Mouse (Mus musculus): ENCODE measurements around the gene Col4a2.

The Col4a2 gene

GRCm38 (mm10) chr8:11312349-11313175 is at the start of gene Col4a2, which contains the start of gene Col4a1:
Gene Col4a2 (plus strand): TSS chr8:11312805.
Gene Col4a1 (minus strand): TSS chr8:11312826.
- peak; percentile 79 to 80 for DNase-seq (ENCODE audit: low spot score in 2 of 2)

- DNase-seq (ENCODE audit: low spot score in 2 of 2): no peak
Observed at GRCm38 (mm10) chr8:11263848-11264247, 48.8 kb upstream of the Col4a2 start.

GRCm38 (mm10) chr8:11265971-11266370 is 46.6 kb upstream of the Col4a2 start:
- no peak for DNase-seq (ENCODE audit: low spot score in 2 of 2)

- DNase-seq (ENCODE audit: low spot score in 2 of 2): no peak
Observed at GRCm38 (mm10) chr8:11266471-11266870, 46.1 kb upstream of the Col4a2 start.

GRCm38 (mm10) chr8:11268753-11269152 is 43.9 kb upstream of the Col4a2 start:
- peak in 1 of 2 experiments; percentile 36 for DNase-seq (ENCODE audit: low spot score in 2 of 2)

GRCm38 (mm10) chr8:11270826-11271225 is 41.8 kb upstream of the Col4a2 start:
- DNase-seq (ENCODE audit: low spot score in 2 of 2): no peak

GRCm38 (mm10) chr8:11272205-11272604 is 40.4 kb upstream of the Col4a2 start:
- DNase-seq (ENCODE audit: low spot score in 2 of 2): no peak

- peak; percentile 92 to 93 for DNase-seq (ENCODE audit: low spot score in 2 of 2)
Observed at GRCm38 (mm10) chr8:11273506-11274158, 39.0 kb upstream of the Col4a2 start.

- DNase-seq (ENCODE audit: low spot score in 2 of 2): no peak
Observed at GRCm38 (mm10) chr8:11274415-11274814, 38.2 kb upstream of the Col4a2 start.

- no peak for DNase-seq (ENCODE audit: low spot score in 2 of 2)
Observed at GRCm38 (mm10) chr8:11276286-11276685, 36.3 kb upstream of the Col4a2 start.

- DNase-seq (ENCODE audit: low spot score in 2 of 2): no peak
Observed at GRCm38 (mm10) chr8:11277602-11278051, 35.0 kb upstream of the Col4a2 start.

- DNase-seq (ENCODE audit: low spot score in 2 of 2): no peak
Observed at GRCm38 (mm10) chr8:11278101-11278611, 34.4 kb upstream of the Col4a2 start.

- no peak for DNase-seq (ENCODE audit: low spot score in 2 of 2)
Observed at GRCm38 (mm10) chr8:11279296-11279826, 33.2 kb upstream of the Col4a2 start.

GRCm38 (mm10) chr8:11280721-11281268 is 31.8 kb upstream of the Col4a2 start:
- DNase-seq (ENCODE audit: low spot score in 2 of 2): no peak

- no peak for DNase-seq (ENCODE audit: low spot score in 2 of 2)
Observed at GRCm38 (mm10) chr8:11282139-11282538, 30.5 kb upstream of the Col4a2 start.

GRCm38 (mm10) chr8:11282696-11283095 is 29.9 kb upstream of the Col4a2 start:
- DNase-seq (ENCODE audit: low spot score in 2 of 2): no peak

- no peak for DNase-seq (ENCODE audit: low spot score in 2 of 2)
Observed at GRCm38 (mm10) chr8:11283217-11283616, 29.4 kb upstream of the Col4a2 start.

GRCm38 (mm10) chr8:11285437-11285836 is 27.2 kb upstream of the Col4a2 start:
- DNase-seq (ENCODE audit: low spot score in 2 of 2): no peak

- DNase-seq (ENCODE audit: low spot score in 2 of 2): no peak
Observed at GRCm38 (mm10) chr8:11287139-11287538, 25.5 kb upstream of the Col4a2 start.

GRCm38 (mm10) chr8:11288286-11288685 is 24.3 kb upstream of the Col4a2 start:
- DNase-seq (ENCODE audit: low spot score in 2 of 2): no peak

GRCm38 (mm10) chr8:11290533-11290932 is 22.1 kb upstream of the Col4a2 start:
- DNase-seq (ENCODE audit: low spot score in 2 of 2): no peak

GRCm38 (mm10) chr8:11292611-11293010 is 20.0 kb upstream of the Col4a2 start:
- DNase-seq (ENCODE audit: low spot score in 2 of 2): no peak

Measured in right cerebral cortex, adult 2 months (tissue).